Mouse (Mus musculus): ENCODE measurements at regions not wholly inside any gene's neighbourhood (a gene's known extent, or its start where the extent isn't known, plus 50 kb on each side); places are given as distances from the start of the nearest gene placed in this dataset.

GRCm38 (mm10) chr19:55689200-55689949, 52.2 kb upstream of the Tcf7l2 start:
- TF ChIP-seq CTCF (IDR thresholded peaks at IDR 0.05; ENCODE audit: borderline replicate concordance, control insufficient read depth, extremely low read depth, insufficient read depth, low read length, poor library complexity) (no peak), POLR2A (IDR thresholded peaks at IDR 0.05; ENCODE audit: control insufficient read depth, extremely low read depth, insufficient read depth, low read length, poor library complexity) (no peak)

All from thymus, adult 2 months (tissue).